Mouse (Mus musculus): ENCODE measurements around the gene Erp29.
"Not testable (repeated sequence)": the region's sequence is repeated elsewhere in the genome, so short reads cannot be mapped to it uniquely, and the experiment has no call there.

DNA sequence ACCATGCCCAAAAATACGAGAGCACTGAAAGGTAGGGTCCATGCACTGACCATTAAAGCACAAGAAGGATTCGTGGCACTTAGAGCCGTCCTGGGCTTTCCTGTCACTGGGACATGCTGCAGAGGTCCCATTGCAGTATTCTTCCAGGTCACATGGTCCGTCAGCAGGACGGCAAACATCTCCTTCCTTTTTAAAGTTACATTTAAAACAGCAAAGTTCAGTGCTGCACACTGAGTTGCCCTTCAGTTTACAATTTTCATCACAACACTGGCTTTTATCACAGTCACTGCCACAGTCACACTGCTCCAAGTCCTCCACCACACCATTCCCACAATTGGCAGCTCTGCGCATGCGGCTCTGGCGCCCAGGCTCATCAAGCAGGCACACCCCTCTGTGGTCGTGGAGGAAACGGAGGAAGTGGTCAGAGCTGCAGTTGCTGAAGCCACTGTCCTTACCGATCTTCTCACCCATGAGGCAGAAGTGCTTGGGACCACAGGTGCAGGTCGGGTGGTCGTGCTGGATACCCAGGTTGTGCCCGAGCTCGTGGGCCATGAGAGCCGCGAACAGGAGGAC is 49.2 kb upstream of the Erp29 start:
- TF ChIP-seq CTCF (IDR thresholded peaks at IDR 0.05; ENCODE audit: low read depth, low read length); POLR2A (IDR thresholded peaks at IDR 0.05; ENCODE audit: borderline replicate concordance, low read depth, low read length): not testable (repeated sequence)

All from bone marrow macrophage, adult 2 months (primary cell).